Mouse (Mus musculus) left cerebral cortex, adult 2 months (tissue): ENCODE data around the gene Trim7. TPM values are rescaled to one million over a fixed set of nuclear protein-coding genes. Genes with fewer than 3 reads are reported as not detected.

Experiments
- DNase-seq, 2 experiments: peaks; one replicate each; pipeline ENCODE4 v3.0.0; 2021 to 2022; ENCODE audit warnings: low spot score in 2 of 2, mixed read lengths in 1 of 2; ENCODE audit errors: extremely low spot score in 1 of 2
- H3K27ac ChIP-seq: fragments of 200-600 bp; 2 replicates; pipeline ENCODE4 v1.8.1; 2022
- H3K4me3 ChIP-seq: fragments of 200-600 bp; 2 replicates; pipeline ENCODE4 v1.8.1; 2022
- CTCF ChIP-seq: fragments of 200-600 bp; IDR thresholded peaks from 2 replicates; pipeline ENCODE4 v1.8.1; 2022; ENCODE audit warnings: antibody characterized with exemption, mild to moderate bottlenecking, moderate library complexity
- intact Hi-C: fragments of 180-260 bp; cut with DNase I; formaldehyde crosslinking; loops from one replicate; pipeline ENCODE4 v1.15.1; 2025
- total RNA-seq, 2 experiments: library from RNA; stranded (reverse); gene quantifications; 2 replicates each; pipeline ENCODE4 v1.2.3; 2021

Gene Trim7
- total RNA-seq, 2 experiments from 2014 or later: 2.4 to 3.3 TPM

DNA sequence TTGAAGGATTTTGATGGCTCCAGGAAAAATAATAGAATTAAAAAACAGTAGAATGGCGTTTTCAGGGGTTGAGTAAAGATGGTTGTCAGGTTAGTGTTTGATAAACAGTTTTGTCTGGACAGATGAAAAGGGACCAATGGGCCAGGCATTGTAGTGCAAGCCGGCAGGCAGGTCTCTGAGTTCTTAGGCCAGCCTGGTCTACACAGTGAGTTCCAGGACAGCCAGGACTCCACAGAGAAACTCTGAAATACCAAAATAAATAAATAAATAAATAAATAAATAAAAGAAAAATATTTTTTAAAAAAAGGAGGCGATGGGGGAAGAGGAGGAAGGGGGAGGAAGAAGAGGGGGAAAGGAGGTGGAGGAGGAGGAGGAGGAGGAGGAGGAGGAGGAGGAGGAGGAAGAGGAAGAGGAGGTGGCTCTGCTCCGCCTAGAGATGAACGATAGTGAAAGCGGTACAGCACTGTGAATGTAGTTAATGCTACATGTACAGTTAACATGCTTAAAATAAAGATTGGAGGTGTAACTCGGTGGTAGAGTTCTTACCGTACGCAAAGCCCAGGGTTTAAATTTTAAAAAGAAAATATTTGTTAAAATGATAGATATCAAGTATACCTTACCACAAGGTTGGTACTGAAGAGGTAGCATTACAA is 7.3 kb downstream of the Trim7 start:
- intact Hi-C loops: loop anchor here (10.0 kb wide), 1 partner anchor 882 kb away; the partner anchor contains the start of gene Cnot6
- Histone ChIP-seq H3K4me3 (peak overlapping the region; percentile 64), H3K27ac (no peak overlapping the region)
- DNase-seq: no peak
- no peak for TF ChIP-seq CTCF

- Histone ChIP-seq H3K4me3 (peak overlapping the region; percentile 64), H3K27ac (peak overlapping the region; percentile 91)
- DNase-seq: peak; percentile 90 to 93
- TF ChIP-seq CTCF: no peak; the same call in 1 of the 2 replicates
- intact Hi-C loops: loop anchor here (1.0 to 10.0 kb wide), 3 partner anchors 16 to 881 kb away; partner anchors contain the start of gene Cnot6
Observed at GRCm38 (mm10) chr11:48833731-48834639, 8.0 kb downstream of the Trim7 start.

- no peak for TF ChIP-seq CTCF
- intact Hi-C loops: loop anchor here (10.0 kb wide), 1 partner anchor 879 kb away; the partner anchor contains the start of gene Cnot6
Observed at GRCm38 (mm10) chr11:48835923-48836322, 10.0 kb downstream of the Trim7 start.

GRCm38 (mm10) chr11:48836990-48837309 is 11.0 kb downstream of the Trim7 start:
- intact Hi-C loops: loop anchor here (10.0 kb wide), 1 partner anchor 878 kb away; the partner anchor contains the start of gene Cnot6
- H3K4me3 ChIP-seq: peak overlapping the region; percentile 64
- peak overlapping the region; percentile 74; the same call in 1 of the 2 replicates for H3K27ac ChIP-seq
- no peak for TF ChIP-seq CTCF
- DNase-seq: no peak

More at GRCm38 (mm10) chr11:48835923-48836322, 10.0 kb downstream of the Trim7 start:
- Histone ChIP-seq H3K4me3 (no peak overlapping the region), H3K27ac (no peak overlapping the region)
- DNase-seq: no peak

GRCm38 (mm10) chr11:48837310-48838180 is 11.6 kb downstream of the Trim7 start:
- H3K4me3 ChIP-seq: peak overlapping the region; percentile 64
- intact Hi-C loops: loop anchor here (10.0 kb wide), 1 partner anchor 877 kb away; the partner anchor contains the start of gene Cnot6
- peak overlapping the region; percentile 74 for H3K27ac ChIP-seq
- no peak; the same call in 1 of the 2 replicates for TF ChIP-seq CTCF
- DNase-seq: peak; percentile 44 to 62

DNA sequence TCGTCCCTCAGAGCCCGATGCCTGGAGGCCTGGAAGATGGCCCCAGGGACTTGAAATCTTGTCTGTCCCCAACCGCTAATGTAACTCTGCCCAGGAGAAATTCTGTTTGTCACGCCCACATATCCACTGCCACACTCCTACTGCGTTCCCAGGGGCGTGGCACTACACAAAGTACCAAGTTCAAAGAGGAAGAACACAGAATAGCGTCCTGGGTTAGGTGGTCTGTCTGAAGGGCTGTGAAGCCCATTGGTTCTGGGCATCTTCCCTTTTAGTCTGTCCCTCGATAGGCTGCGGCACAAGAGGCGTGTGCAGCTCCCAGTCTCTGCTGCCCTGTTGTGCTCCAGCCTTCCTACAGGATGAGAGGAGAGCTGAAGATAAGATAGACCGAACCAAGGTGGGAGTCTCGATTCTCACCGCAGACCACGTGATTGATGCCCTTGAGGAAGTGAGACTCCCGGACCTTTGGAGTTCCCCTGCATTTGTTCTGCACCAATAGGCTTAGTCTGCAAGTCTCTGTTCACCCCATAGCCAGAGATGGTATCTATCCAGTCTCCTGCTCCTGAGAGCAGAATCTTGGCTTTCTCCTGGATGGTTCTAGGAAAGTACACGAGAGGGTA is 12.3 kb downstream of the Trim7 start:
- no peak for TF ChIP-seq CTCF
- no peak for DNase-seq
- Histone ChIP-seq H3K27ac (peak overlapping the region; percentile 74; the same call in 1 of the 2 replicates), H3K4me3 (peak overlapping the region; percentile 64)
- intact Hi-C loops: loop anchor here (10.0 kb wide), 1 partner anchor 877 kb away; the partner anchor contains the start of gene Cnot6

DNA sequence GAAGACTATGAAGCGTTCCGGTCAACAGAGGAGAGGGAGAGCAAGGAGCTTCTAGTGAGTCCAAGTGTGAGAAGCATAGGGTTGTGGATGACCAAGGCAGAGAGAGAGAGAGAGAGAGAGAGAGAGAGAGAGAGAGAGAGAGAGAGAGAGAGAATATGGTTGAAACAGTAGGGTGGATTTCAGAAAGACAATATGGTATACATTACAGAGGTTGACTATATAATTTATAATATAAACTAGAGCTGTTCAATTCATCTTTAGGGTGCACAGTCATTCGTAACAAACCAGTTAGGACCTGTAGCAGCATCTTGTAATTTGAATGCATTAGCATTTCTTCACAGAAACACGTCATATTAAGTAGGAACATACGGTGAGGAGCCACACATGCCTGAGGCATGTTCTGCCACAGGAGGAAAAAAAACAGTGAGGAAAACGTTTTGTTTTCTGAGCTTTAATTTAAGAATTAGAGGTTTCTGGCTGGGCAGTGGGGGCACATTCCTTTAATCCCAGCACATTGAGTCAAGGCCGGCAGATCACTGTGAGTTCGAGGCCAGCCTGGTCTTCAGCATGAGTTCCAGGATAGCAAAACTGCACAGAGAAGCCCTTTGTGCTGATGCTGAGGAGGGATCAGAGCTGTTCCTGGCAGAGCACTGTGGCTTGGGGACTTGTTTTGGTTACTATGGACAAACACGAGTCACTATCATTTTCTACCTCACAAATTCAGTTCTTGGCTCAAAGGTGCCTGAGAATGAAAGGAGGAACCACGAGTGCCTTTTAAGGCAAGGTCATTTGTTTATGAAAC is 13.1 kb downstream of the Trim7 start:
- DNase-seq: no peak
- H3K27ac ChIP-seq: no peak overlapping the region
- intact Hi-C loops: loop anchor here (10.0 kb wide), 1 partner anchor 876 kb away; the partner anchor contains the start of gene Cnot6
- no peak overlapping the region for H3K4me3 ChIP-seq
- TF ChIP-seq CTCF: no peak

DNA sequence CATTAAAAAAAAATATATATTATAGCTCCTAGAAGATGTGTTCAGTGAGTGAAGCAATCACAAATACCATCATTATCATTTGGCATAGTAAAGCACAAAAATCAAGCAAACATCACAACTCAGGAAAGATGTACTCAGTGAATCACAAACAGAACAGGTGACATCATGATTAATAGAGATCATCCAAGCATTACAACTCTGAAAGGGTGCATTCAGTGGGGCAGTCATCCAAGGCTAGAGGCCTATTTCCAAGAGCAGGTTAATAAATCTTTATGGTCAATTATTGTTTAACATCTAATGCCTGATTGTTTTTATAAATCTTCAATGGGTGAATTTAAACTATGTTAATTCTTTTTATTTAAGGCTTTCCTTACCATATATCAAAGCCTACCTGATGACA is 14.9 kb downstream of the Trim7 start:
- intact Hi-C loops: no loop called here
- DNase-seq: no peak
- Histone ChIP-seq H3K4me3 (no peak overlapping the region), H3K27ac (no peak overlapping the region)
- TF ChIP-seq CTCF: no peak

DNA sequence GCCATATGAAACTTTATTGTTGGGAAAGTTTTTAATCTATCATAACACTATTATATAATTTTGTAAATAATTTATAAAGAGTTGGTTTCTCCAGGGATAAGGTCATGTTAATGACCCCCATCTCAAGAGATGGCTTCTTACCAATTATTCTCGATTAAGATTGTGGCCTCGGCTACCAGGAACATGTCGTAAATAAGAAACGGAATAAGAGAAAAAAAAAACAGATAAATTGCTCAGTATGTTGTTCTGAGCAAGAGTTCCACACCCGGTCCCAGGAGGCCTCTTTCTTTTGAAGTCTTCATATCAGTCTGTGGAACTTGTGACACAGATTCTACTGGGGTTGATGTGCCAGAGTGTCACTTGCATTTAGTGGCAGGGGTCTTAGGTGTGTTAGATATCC is 15.3 kb downstream of the Trim7 start:
- TF ChIP-seq CTCF: no peak
- intact Hi-C loops: no loop called here
- no peak overlapping the region for H3K4me3 ChIP-seq

DNA sequence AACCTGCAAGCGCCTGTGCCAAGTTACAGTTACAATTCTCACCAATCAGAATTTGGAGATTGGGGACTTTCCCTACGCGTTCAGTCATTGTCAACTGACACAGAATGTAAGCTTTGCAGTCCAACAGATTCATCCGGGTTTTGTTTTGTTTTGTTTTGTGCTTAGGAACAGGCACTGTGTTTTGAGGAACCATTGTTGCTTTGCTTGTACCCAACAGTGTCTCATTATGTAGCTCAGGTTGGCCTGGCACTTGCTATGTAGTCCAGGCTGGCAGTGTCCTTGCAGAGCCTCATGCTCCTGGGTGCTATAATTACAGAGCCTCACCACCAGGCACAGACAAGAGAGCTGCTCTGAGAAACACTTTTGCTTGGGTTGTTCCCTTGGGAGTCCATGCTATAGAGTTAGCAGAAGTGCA is 16.4 kb downstream of the Trim7 start:
- no peak for DNase-seq
- no peak overlapping the region for H3K27ac ChIP-seq
- intact Hi-C loops: no loop called here
- H3K4me3 ChIP-seq: no peak overlapping the region
- no peak for TF ChIP-seq CTCF

More for the DNA sequence above, 15.3 kb downstream of the Trim7 start:
- no peak overlapping the region for H3K27ac ChIP-seq
- DNase-seq: no peak
